Mouse (Mus musculus) C2C12 (cell line): ENCODE results near the gene Plekha8. TPM values are rescaled to one million over a fixed set of nuclear protein-coding genes. Genes with fewer than 3 reads are reported as not detected.

ENCODE experiments used
- H3K27me3 ChIP-seq: one replicate; pipeline ENCODE4 v1.6.1; 2011; ENCODE audit not compliant: control insufficient read depth, insufficient read depth, insufficient read length
- H3K36me3 ChIP-seq: one replicate; pipeline ENCODE4 v1.6.1; 2011; ENCODE audit not compliant: control insufficient read depth, insufficient read depth
- H3K4me3 ChIP-seq: one replicate; pipeline ENCODE4 v1.5.1; 2011; ENCODE audit warnings: mild to moderate bottlenecking, control low read depth; ENCODE audit not compliant: poor library complexity, insufficient read depth, severe bottlenecking
- H3K79me2 ChIP-seq: one replicate; pipeline ENCODE4 v1.6.1; 2011; ENCODE audit not compliant: control insufficient read depth, insufficient read depth
- H3K79me3 ChIP-seq: one replicate; pipeline ENCODE4 v1.6.1; 2011; ENCODE audit warnings: low read depth, control low read depth
- H3ac ChIP-seq: one replicate; pipeline ENCODE3; 2011; ENCODE audit warnings: low read depth; ENCODE audit not compliant: control insufficient read depth, insufficient read length
- CEBPB ChIP-seq: IDR thresholded peaks from one replicate; pipeline ENCODE4 v1.6.1; 2011; ENCODE audit warnings: low read depth, mild to moderate bottlenecking, control low read depth, moderate library complexity
- CTCF ChIP-seq: IDR thresholded peaks from one replicate; pipeline ENCODE4 v1.5.1; 2011; ENCODE audit not compliant: control insufficient read depth, insufficient read depth, insufficient read length
- FOSL1 ChIP-seq: IDR thresholded peaks from one replicate; pipeline ENCODE4 v1.8.0; 2011; ENCODE audit warnings: mild to moderate bottlenecking, low read length; ENCODE audit not compliant: poor library complexity, insufficient read depth, severe bottlenecking
- MAX ChIP-seq: IDR thresholded peaks from one replicate; pipeline ENCODE4 v1.6.1; 2011; ENCODE audit warnings: mild to moderate bottlenecking, control low read depth
- MYOD1 ChIP-seq: IDR thresholded peaks from one replicate; pipeline ENCODE4 v1.6.1; 2011; ENCODE audit warnings: low read depth; ENCODE audit not compliant: control insufficient read depth, insufficient read length
- MYOG ChIP-seq: IDR thresholded peaks from one replicate; pipeline ENCODE4 v1.6.1; 2011; ENCODE audit not compliant: control insufficient read depth, insufficient read length; ENCODE audit errors: extremely low read depth
- USF1 ChIP-seq: IDR thresholded peaks from one replicate; pipeline ENCODE4 v1.6.1; 2011; ENCODE audit warnings: low read depth, mild to moderate bottlenecking, control low read depth, moderate library complexity
- polyA plus RNA-seq: library from polyadenylated mRNA; unstranded; fragments of >200 nt; fragmentation: generic; extraction: Trizol; gene quantifications from one replicate; pipeline ENCODE4 v1.2.1, GENCODE M21; 2012; ENCODE audit warnings: missing spikeins

Plekha8 gene
- polyA plus RNA-seq, 1 experiment: 3.9 TPM

DNA sequence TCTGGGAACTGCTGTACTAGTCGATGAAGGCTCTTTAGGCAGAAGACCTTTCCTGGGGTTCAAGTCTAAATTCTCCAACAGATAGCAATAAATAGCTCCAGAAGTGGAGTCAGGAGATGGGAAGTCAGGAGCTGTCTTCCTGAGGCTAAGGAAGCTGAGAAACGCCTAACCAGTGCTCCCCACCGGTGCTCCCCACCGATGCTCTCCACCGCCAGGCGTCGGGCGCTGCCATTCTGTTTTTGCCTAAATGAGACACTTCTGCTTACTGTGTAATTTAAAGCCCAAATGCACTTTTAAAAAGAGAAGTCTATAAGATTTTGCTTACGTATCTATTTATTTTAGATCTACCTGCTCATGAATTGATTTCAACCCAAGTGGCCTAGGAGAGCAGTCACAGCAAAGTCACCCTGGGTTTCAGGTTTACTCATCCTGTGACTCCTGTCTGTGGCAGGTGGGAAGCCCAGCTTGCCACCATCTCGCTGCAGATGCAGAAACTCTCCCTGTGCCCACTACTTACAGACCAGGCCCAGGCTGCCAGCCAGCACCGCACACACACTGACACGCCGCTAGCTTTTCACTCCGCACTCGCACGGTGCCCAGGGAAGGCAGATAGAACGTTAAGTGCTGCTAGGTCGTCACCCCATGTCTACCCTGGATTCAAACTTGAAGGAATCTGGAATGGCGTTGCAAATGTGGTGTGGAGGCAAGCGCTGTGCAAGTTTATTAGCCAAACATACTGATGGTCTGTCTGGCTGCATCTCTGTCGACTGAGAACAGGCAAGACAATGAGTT is 92.2 kb downstream of the Plekha8 start:
- H3K79me2 ChIP-seq: no peaks in the 10 kb centered on the region
- H3ac ChIP-seq: no peak overlapping the region
- no peaks in the 10 kb centered on the region for H3K36me3 ChIP-seq
- H3K4me3 ChIP-seq: no peak overlapping the region
- no peaks in the 10 kb centered on the region for H3K79me3 ChIP-seq
- TF ChIP-seq USF1 (no peak), FOSL1 (no peak), MAX (no peak)
- H3K27me3 ChIP-seq: no peaks in the 10 kb centered on the region

- Histone ChIP-seq H3K79me2 (no peaks in the 10 kb centered on the region), H3K79me3 (no peaks in the 10 kb centered on the region), H3K36me3 (no peaks in the 10 kb centered on the region), H3K27me3 (no peaks in the 10 kb centered on the region), H3K4me3 (no peak overlapping the region), H3ac (no peak overlapping the region)
- TF ChIP-seq CTCF: no peak
- TF ChIP-seq MYOG: no peak
- TF ChIP-seq USF1: no peak
- no peak for TF ChIP-seq CEBPB
- TF ChIP-seq MYOD1: no peak
- TF ChIP-seq FOSL1: no peak
- no peak for TF ChIP-seq MAX
These were observed 93.8 kb downstream of the Plekha8 start for GRCm38 (mm10) chr6:54688467-54689323.

DNA sequence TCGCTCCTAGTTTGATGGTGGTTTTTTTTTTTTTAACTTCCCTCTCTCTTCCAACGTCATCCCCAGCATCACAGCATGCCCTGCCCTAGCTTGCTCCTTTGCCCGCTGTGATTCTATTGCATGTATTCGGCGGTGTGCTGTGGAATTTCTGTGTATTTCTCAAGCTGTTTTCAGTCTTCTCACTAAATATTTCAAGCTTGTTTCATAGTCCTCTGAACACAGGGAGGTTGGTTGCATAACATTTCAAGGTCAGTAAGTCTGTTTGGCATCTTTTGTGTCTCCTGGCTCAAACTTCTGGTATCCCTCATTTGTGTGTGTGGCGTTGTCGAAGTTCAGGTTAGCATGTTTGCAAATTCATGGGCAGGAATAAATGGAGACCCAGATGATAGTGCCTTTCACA is 94.8 kb downstream of the Plekha8 start:
- Histone ChIP-seq H3K27me3 (no peaks in the 10 kb centered on the region), H3K36me3 (no peaks in the 10 kb centered on the region), H3ac (no peak overlapping the region), H3K79me3 (no peaks in the 10 kb centered on the region), H3K4me3 (no peak overlapping the region), H3K79me2 (no peaks in the 10 kb centered on the region)
- TF ChIP-seq MAX (no peak), MYOG (no peak), CTCF (no peak), CEBPB (no peak), FOSL1 (no peak), USF1 (no peak), MYOD1 (no peak)

GRCm38 (mm10) chr6:54690838-54691237 is 95.9 kb downstream of the Plekha8 start:
- Histone ChIP-seq H3K36me3 (no peaks in the 10 kb centered on the region), H3K79me3 (no peaks in the 10 kb centered on the region), H3K79me2 (no peaks in the 10 kb centered on the region), H3K27me3 (no peaks in the 10 kb centered on the region), H3K4me3 (no peak overlapping the region), H3ac (no peak overlapping the region)
- TF ChIP-seq MYOD1 (no peak), MYOG (no peak), CEBPB (no peak), FOSL1 (no peak), USF1 (no peak), CTCF (no peak), MAX (no peak)

- Histone ChIP-seq H3K4me3 (no peak overlapping the region), H3K79me3 (no peaks in the 10 kb centered on the region), H3K27me3 (no peaks in the 10 kb centered on the region), H3K36me3 (no peaks in the 10 kb centered on the region), H3ac (no peak overlapping the region), H3K79me2 (no peaks in the 10 kb centered on the region)
- TF ChIP-seq MYOG (no peak), MAX (no peak), MYOD1 (no peak), CTCF (no peak), CEBPB (no peak), FOSL1 (no peak), USF1 (no peak)
These were observed 96.6 kb downstream of the Plekha8 start for GRCm38 (mm10) chr6:54691368-54692116.
